Mouse (Mus musculus) limb, embryonic 13.5 days (tissue): ENCODE data around the gene Ehd4. TPM values are rescaled to one million over a fixed set of nuclear protein-coding genes. Genes with fewer than 3 reads are reported as not detected.

Experiments used
- ATAC-seq: fragments of 200-750 bp; cut with Nextera tagmentation; 2 replicates; pipeline ENCODE4 v1.8.0; 2017; ENCODE audit warnings: low read depth, moderate number of reproducible peaks, moderate TSS enrichment; ENCODE audit not compliant: low FRiP score
- H3K27ac ChIP-seq: fragments of 300-500 bp; sonication (generic); 2 replicates; pipeline ENCODE4 v1.5.1; 2015; ENCODE audit warnings: inconsistent platforms, mild to moderate bottlenecking, moderate library complexity
- H3K27me3 ChIP-seq: fragments of 300-500 bp; sonication (generic); 2 replicates; pipeline ENCODE4 v1.6.1; 2015; ENCODE audit warnings: mild to moderate bottlenecking, inconsistent platforms
- H3K36me3 ChIP-seq: fragments of 300-500 bp; sonication (generic); 2 replicates; pipeline ENCODE4 v1.6.1; 2015; ENCODE audit warnings: inconsistent platforms, mild to moderate bottlenecking, moderate library complexity
- H3K4me1 ChIP-seq: fragments of 300-500 bp; sonication (generic); 2 replicates; pipeline ENCODE4 v1.6.1; 2015; ENCODE audit warnings: inconsistent platforms
- H3K4me2 ChIP-seq: fragments of 300-500 bp; sonication (generic); replicated peaks from 2 replicates; pipeline ENCODE4 v1.6.1; 2015; ENCODE audit warnings: inconsistent platforms, mild to moderate bottlenecking, moderate library complexity
- H3K4me3 ChIP-seq: fragments of 300-500 bp; sonication (generic); 2 replicates; pipeline ENCODE4 v1.5.1; 2015; ENCODE audit warnings: moderate library complexity, mild to moderate bottlenecking, inconsistent platforms
- H3K9ac ChIP-seq: fragments of 300-500 bp; sonication (generic); 2 replicates; pipeline ENCODE4 v1.6.1; 2015; ENCODE audit warnings: mild to moderate bottlenecking, inconsistent platforms
- H3K9me3 ChIP-seq: fragments of 300-500 bp; sonication (generic); 2 replicates; pipeline ENCODE4 v1.6.1; 2016; ENCODE audit warnings: inconsistent platforms
- WGBS: fragments of 180-500 bp; shearing (Covaris S2); methylation state at CpG from one replicate; pipeline ENCODE4 v1.1.7; 2015; 5-methylcytosine and 5-hydroxymethylcytosine counted together
- polyA plus RNA-seq: library from polyadenylated mRNA; unstranded; fragments of >200 nt; fragmentation: Nextera tagmentation; extraction: Ambion mirVana; gene quantifications from 2 replicates; pipeline ENCODE4 v1.2.1, GENCODE M21; 2015

Gene Ehd4
- polyA plus RNA-seq, 1 experiment from 2014 or later = 40.4 TPM

DNA sequence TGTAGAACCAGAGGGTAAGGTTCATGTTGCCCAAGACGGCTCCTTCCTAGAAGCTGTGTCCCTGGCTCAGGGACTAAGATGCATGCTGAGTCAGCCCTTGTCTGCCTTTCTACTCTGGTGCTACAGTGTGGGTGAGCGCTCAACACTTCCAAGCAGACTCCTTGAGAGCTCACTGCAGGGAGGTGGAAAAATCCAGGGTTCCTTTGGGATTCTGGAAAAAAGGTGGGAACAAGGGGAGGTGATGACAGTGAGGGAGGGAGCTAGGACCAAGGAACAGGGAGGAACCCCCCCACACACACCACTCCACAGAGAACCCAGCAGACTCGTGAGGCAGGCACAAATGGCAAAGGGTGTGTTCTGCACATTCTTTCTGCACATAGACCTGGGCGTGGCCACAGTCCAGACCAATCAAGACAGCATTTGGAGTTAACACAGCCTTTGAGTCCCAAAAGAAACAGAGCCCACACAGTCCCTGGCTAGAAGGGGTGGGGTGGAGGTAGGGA lies 110.3 kb downstream of the Ehd4 start:
- Histone ChIP-seq H3K4me1 (peaks cover 34% of the 10 kb centered on the region), H3K9me3 (no peaks in the 10 kb centered on the region), H3K4me3 (no peak overlapping the region), H3K4me2 (peak overlapping the region; percentile 9), H3K27me3 (0 out of 2 replicates have a peak, but pooled peaks cover 3% of the 10 kb centered on the region), H3K9ac (no peak overlapping the region), H3K27ac (peak overlapping the region; percentile 61; the same call in 1 of the 2 replicates), H3K36me3 (peaks cover 36% of the 10 kb centered on the region)
- peak; percentile 80; the same call in 1 of the 2 replicates for ATAC-seq
- 47% methylated on average over 4 of the region's 4 CpGs for WGBS

- H3K9me3 ChIP-seq = no peaks in the 10 kb centered on the region
- no peaks in the 10 kb centered on the region for H3K27me3 ChIP-seq
- ATAC-seq = no peak
- no peak overlapping the region for H3K4me3 ChIP-seq
- peaks cover 67% of the 10 kb centered on the region for H3K36me3 ChIP-seq
- whole genome bisulfite sequencing = 87% methylated on average over 5 of the region's 5 CpGs
- H3K4me1 ChIP-seq = peaks cover 20% of the 10 kb centered on the region
- no peak overlapping the region for H3K27ac ChIP-seq
- no peak overlapping the region for H3K9ac ChIP-seq
- no peak overlapping the region for H3K4me2 ChIP-seq
Observed at GRCm38 (mm10) chr2:120040991-120041390, 113.4 kb downstream of the Ehd4 start.

Other genes starting within 250 kb of the Ehd4 start
- gene Mapkbp1, start 181.9 kb downstream of the Ehd4 start, polyA plus RNA-seq = 3.8 and 3.9 TPM in 2 replicates
- gene Jmjd7, start 127.1 kb downstream of the Ehd4 start, polyA plus RNA-seq = 23.1 and 24.2 TPM in 2 replicates
- gene Gm28042, start 127.1 kb downstream of the Ehd4 start, polyA plus RNA-seq = 3.4 and 4.3 TPM in 2 replicates
- 2.4 and 3.2 TPM in 2 replicates for gene Pla2g4b, start 121.2 kb downstream of the Ehd4 start, polyA plus RNA-seq
- gene Pla2g4e, start 90.7 kb upstream of the Ehd4 start, polyA plus RNA-seq = 0.10 and 0.19 TPM in 2 replicates
- gene Pla2g4d, start 134.6 kb upstream of the Ehd4 start, polyA plus RNA-seq = 0.06 and 0.19 TPM in 2 replicates
- gene Pla2g4f, start 159.6 kb upstream of the Ehd4 start, polyA plus RNA-seq = 0.64 and 0.75 TPM in 2 replicates
- 25.6 and 27.6 TPM in 2 replicates for gene Vps39, start 198.5 kb upstream of the Ehd4 start, polyA plus RNA-seq
- gene Ganc, start 249.3 kb upstream of the Ehd4 start, polyA plus RNA-seq = 9.1 and 9.2 TPM in 2 replicates
- 8.9 and 13.0 TPM in 2 replicates for gene Tmem87a, start 249.5 kb upstream of the Ehd4 start, polyA plus RNA-seq